Mouse (Mus musculus) left cerebral cortex, adult 2 months (tissue): ENCODE measurements at regions not wholly inside any gene's neighbourhood (a gene's known extent, or its start where the extent isn't known, plus 50 kb on each side); places are given as distances from the start of the nearest gene placed in this dataset.

ENCODE experiments used
- DNase-seq, 2 experiments: peaks; one replicate each; pipeline ENCODE4 v3.0.0; 2021 to 2022; ENCODE audit warnings: low spot score in 2 of 2, mixed read lengths in 1 of 2; ENCODE audit errors: extremely low spot score in 1 of 2
- H3K27ac ChIP-seq: fragments of 200-600 bp; 2 replicates; pipeline ENCODE4 v1.8.1; 2022
- H3K4me3 ChIP-seq: fragments of 200-600 bp; 2 replicates; pipeline ENCODE4 v1.8.1; 2022
- CTCF ChIP-seq: fragments of 200-600 bp; IDR thresholded peaks from 2 replicates; pipeline ENCODE4 v1.8.1; 2022; ENCODE audit warnings: antibody characterized with exemption, mild to moderate bottlenecking, moderate library complexity
- intact Hi-C: fragments of 180-260 bp; cut with DNase I; formaldehyde crosslinking; loops from one replicate; pipeline ENCODE4 v1.15.1; 2025

- DNase-seq, result no peak
- Histone ChIP-seq H3K4me3 (no peak overlapping the region), H3K27ac (no peak overlapping the region)
- no peak for TF ChIP-seq CTCF
- intact Hi-C loops, result no loop called here
These were observed 215.6 kb upstream of the Ins1 start for GRCm38 (mm10) chr19:52048378-52048978.

- intact Hi-C loops, result no loop called here
- peak in 1 of 2 experiments; percentile 13 for DNase-seq
- Histone ChIP-seq H3K4me3 (no peak overlapping the region), H3K27ac (no peak overlapping the region)
- no peak for TF ChIP-seq CTCF
These were observed 195.3 kb upstream of the Ins1 start for GRCm38 (mm10) chr19:52068806-52069205.

- Histone ChIP-seq H3K27ac (no peak overlapping the region), H3K4me3 (no peak overlapping the region)
- intact Hi-C loops, result no loop called here
- no peak for DNase-seq
- no peak for TF ChIP-seq CTCF
These were observed 194.1 kb upstream of the Ins1 start for GRCm38 (mm10) chr19:52069919-52070528.

DNA sequence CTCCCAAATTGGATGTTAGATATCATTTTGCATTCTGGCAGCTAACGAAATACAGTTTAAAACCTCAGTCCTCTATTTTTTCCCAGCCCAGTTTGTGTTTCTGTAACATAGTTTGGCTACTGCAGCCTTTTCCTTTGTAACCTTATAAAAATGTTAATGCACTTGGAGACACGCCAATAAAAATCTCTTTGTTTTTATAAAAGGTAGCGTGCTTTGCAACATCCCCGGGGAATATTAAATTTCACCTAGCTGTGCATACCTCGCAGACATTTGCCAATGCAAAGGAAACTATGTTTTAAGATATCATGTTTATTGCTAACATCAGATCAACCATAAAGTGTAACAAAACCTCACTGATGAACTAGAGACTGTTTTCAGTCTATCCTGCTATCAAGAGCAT, 192.9 kb upstream of the Ins1 start:
- intact Hi-C loops, result no loop called here
- TF ChIP-seq CTCF, result no peak
- no peak for DNase-seq
- no peak overlapping the region for H3K4me3 ChIP-seq
- H3K27ac ChIP-seq, result no peak overlapping the region

GRCm38 (mm10) chr19:52079020-52079419, 185.1 kb upstream of the Ins1 start:
- peak; percentile 32 for TF ChIP-seq CTCF
- intact Hi-C loops, result no loop called here
- no peak overlapping the region for H3K4me3 ChIP-seq
- DNase-seq, result no peak
- no peak overlapping the region for H3K27ac ChIP-seq

DNA sequence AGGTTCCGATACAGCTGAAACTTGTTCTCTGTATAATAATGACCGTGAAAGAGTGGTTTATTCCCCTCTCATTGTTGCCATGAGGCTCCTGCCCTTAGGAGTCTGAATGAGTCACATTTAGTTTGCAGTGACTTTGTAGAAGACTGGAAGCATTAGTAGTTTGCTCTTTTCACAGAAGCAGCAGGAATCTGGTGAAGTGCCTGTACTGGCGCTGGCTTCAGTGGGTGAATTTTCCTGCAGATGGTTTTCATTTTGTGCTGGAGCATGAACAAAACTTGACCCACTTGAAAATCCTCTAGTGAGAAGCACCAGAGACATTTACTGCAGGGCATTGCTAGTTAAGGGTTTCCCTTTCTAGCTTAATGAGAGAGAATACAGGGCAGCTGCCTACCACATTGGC, 151.7 kb upstream of the Ins1 start:
- DNase-seq, result no peak
- TF ChIP-seq CTCF, result no peak
- no peak overlapping the region for H3K27ac ChIP-seq
- no peak overlapping the region for H3K4me3 ChIP-seq
- intact Hi-C loops, result no loop called here
